Mouse (Mus musculus): ENCODE results near the gene Psmb3.
A peak's percentile ranks its signal among the peaks of the same experiment; 100 is the strongest.
"Not testable (repeated sequence)": the region's sequence is repeated elsewhere in the genome, so short reads cannot be mapped to it uniquely, and the experiment has no call there.

Gene Psmb3

GRCm38 (mm10) chr11:97717369-97718280 lies 14.4 kb downstream of the Psmb3 start:
- DNase-seq (ENCODE audit: low spot score) = no peak

DNA sequence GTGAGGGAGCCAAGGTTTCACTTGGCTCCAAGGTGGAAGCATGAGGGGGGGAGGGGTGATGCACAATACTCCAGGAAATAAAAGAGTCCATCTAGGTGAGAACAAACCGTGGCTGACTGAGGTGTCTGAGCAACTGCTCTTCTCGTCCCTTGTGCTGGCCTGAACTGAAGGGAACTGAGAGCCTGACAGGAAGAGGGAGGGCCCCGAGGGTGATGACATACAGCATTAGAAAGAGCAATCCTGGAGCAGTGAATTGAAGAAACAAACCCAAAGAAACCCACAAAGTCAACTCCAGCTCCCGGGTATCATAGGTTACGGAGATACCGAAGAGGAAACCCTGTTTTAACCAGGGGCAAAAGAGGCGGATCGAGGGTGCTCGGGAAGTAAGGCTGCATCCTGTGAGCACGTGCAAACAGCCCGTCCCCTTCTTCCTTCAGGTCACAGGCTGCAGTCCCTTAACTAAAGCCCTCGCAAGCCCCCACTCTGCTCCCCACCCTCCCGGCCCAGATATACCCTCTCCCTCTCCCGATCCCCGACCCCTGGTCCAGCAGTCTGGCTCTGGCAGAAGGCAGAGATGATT lies 15.2 kb downstream of the Psmb3 start:
- no peak for DNase-seq (ENCODE audit: low spot score)

- DNase-seq (ENCODE audit: low spot score) = no peak
Observed at GRCm38 (mm10) chr11:97719041-97719440, 15.8 kb downstream of the Psmb3 start.

DNA sequence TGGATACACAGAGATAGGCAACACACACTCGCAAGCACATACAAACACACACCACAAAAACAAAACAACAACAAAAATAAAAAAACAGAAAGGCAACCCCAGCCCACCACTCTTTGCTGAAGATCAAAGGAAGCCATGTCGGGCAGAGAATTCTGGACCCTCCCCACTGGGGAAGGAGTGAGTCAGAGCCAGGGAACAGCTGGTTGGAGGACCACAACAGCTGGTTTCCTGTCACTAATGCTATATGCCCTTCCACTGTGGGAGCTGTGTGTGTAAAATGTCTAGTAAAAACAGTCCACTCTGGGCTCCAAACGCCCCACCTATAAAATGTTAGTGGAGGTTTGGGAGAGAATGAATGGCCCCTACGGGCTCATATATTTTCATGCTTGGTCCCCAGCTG lies 18.1 kb downstream of the Psmb3 start:
- no peak for DNase-seq (ENCODE audit: low spot score)

DNA sequence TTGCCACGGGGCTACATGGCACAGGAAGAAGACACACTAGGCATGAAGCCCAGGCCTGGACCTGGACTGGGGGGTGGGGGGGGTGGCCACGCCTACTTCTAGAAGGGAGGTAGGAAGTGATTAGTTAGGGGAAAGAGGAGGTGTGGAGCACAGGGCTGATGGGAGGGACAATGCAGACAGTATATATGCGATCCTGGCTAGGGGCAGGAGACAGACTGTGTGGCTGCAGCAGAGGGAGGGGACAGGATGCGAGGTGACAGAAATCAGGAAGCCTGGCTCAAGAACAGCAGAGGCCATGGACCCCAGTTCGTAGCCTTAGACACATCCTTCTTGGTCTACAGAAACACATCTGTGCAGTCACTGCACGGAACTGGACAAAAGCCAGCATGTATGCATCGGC lies 20.5 kb downstream of the Psmb3 start:
- no peak for DNase-seq (ENCODE audit: low spot score)

DNA sequence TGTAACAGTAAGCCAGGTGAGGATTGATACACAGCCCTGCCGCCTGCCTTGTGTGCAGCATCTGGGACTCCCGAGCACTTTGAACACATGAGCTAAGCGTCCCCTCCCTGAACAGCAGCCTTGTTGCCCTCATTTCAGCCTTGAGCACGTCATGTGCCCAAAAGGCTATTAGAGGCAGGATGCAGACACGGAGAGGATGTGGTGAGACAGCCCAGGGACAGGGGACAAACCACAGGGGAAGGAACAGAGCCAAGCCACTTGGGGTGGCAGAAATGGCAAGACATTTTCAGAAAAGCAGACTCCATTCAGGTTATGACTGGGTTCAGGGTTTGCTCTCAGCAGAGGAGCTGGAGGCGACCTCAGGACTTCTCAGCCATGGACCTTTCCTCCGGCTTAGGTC lies 25.1 kb downstream of the Psmb3 start:
- DNase-seq (ENCODE audit: low spot score) = no peak

- no peak for DNase-seq (ENCODE audit: low spot score)
Observed at GRCm38 (mm10) chr11:97728730-97729129, 25.5 kb downstream of the Psmb3 start.

DNA sequence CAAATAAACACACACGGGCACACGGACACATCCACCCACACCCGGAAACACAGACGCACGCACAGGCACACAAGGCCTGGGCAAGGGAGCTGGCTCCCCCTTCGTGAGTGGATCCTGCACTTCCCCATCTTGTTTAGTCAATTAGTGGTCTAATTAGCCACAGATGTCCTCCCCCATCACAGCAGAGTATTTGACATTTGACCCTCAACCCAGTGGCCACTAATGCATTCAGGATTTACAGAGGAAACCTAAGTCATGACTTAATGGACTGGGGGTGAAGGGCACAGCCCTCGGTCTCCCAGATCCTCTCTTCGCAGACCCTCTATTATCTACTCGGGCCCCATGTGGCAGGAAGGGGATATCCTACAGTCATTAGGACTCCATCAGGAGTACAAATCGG lies 30.5 kb downstream of the Psmb3 start:
- no peak for DNase-seq (ENCODE audit: low spot score)

- DNase-seq (ENCODE audit: low spot score) = not testable (repeated sequence)
Observed at GRCm38 (mm10) chr11:97734810-97735209, 31.6 kb downstream of the Psmb3 start.

GRCm38 (mm10) chr11:97736645-97737044 lies 33.4 kb downstream of the Psmb3 start:
- no peak for DNase-seq (ENCODE audit: low spot score)

GRCm38 (mm10) chr11:97737600-97737999 lies 34.4 kb downstream of the Psmb3 start:
- peak; percentile 57 for DNase-seq (ENCODE audit: low spot score)

DNA sequence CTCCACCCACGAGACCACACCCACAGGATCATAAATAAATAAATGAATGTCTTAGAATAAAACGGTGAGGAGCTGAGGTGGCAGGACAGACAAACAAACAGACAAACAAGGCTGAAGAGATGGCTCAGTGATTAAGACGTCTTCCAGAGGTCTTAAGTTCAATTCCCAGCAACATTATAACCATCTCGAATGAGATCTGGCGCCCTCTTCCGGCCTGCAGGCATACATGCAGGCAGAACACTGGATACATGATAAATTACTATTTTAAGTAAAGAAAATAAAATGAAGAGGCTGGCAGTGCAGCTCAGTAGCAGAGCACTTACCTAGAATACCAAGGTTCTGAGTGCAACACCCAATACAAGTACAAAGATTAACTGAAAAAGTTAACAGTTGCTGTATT lies 35.5 kb downstream of the Psmb3 start:
- no peak for DNase-seq (ENCODE audit: low spot score)

DNA sequence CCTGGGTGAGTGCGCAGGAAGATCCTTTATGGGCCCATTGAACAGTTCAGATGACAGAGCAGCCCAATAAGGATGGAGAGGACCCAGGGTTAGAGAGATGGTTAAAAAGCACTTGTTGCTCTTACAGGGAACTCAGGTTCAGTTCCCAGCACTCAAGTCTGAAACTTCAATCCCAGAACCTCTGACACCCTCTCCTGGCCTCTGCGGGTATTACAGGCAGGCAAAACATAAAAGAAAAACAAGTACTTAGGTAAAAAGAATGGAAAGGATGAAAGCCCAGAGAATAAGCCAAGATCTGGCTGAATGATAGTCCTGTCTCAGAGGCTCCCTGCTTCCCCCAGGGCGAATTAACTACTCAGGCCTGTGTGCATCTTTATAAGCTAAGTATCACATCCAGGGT lies 36.0 kb downstream of the Psmb3 start:
- no peak for DNase-seq (ENCODE audit: low spot score)

GRCm38 (mm10) chr11:97740190-97740589 lies 37.0 kb downstream of the Psmb3 start:
- DNase-seq (ENCODE audit: low spot score) = no peak

DNA sequence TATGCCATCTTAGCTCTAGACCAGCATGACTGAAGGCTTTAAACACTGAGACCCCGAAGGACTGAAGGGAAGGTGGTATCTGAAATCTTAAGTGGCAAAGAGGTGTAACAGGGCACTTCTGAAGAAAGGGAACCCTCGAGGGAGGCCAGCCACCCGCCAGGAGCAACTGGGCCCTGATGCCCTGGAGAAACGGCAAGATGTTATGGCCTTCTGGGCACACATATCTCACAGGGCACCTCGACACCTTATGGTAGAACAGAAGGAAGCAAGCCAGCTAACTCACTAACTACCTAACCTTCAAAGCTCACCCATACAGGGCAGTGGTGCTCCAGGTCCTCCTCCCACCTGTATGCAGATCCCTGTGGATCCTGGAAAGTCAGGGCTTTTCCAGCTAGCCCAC lies 39.0 kb downstream of the Psmb3 start:
- no peak for DNase-seq (ENCODE audit: low spot score)

- no peak for DNase-seq (ENCODE audit: low spot score)
Observed at GRCm38 (mm10) chr11:97742591-97742990, 39.4 kb downstream of the Psmb3 start.

- DNase-seq (ENCODE audit: low spot score) = peak; percentile 26
Observed at GRCm38 (mm10) chr11:97743423-97743822, 40.2 kb downstream of the Psmb3 start.

- no peak for DNase-seq (ENCODE audit: low spot score)
Observed at GRCm38 (mm10) chr11:97744063-97744717, 41.0 kb downstream of the Psmb3 start, which contains the start of gene Pip4k2b. Gene Pip4k2b, minus strand, starts transcription at chr11:97744704.

DNA sequence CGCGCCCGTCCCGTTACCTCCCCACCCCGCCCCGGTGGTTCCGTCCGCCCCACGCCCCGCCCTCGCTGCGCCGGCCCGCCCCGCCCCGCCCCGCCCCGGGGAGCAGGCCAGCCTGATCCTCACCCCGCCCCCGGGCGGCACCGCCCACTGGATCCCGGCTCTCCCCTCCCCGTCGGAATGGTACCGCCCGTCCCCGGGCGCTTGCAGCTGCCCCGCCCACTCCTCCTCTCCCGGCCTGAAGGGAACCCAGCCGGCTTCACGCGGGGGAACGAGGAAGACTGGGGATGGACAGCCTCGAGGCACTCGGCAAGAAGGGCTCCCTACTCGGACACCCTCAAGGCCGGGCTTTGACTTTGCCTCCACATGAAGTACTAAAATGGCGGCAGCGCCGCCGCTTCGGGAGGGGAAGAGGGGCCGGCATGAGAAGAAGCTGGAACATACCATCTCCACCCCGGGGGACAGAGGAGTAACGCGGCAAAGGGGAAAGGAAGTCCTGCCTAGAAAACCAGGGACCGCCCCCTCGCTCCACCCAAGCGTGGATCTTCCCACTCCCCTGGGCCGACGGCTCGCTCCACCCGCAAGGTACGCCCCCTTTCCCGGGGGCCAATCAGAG lies 41.6 kb downstream of the Psmb3 start:
- peak; percentile 100 for DNase-seq (ENCODE audit: low spot score)

DNA sequence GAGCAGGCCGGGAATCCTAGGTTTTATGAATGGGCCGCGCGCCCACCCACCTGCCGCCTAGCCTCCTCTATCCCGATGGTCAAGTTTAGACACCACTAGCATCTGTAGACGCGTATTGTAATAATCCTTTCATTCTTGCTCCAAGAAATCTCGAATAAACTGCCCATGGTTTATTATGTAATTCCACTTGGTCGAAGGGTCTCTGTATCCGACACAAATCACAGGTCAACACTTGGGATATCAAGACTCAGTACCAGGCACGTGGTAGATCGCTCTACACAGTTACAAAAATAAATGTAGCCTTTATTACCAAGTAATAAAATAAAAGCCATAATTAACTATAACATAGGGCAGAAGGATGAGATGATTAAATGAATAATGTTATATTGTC lies 42.1 kb downstream of the Psmb3 start:
- no peak for DNase-seq (ENCODE audit: low spot score)

- no peak for DNase-seq (ENCODE audit: low spot score)
Observed at GRCm38 (mm10) chr11:97747773-97748172, 44.6 kb downstream of the Psmb3 start.

DNA sequence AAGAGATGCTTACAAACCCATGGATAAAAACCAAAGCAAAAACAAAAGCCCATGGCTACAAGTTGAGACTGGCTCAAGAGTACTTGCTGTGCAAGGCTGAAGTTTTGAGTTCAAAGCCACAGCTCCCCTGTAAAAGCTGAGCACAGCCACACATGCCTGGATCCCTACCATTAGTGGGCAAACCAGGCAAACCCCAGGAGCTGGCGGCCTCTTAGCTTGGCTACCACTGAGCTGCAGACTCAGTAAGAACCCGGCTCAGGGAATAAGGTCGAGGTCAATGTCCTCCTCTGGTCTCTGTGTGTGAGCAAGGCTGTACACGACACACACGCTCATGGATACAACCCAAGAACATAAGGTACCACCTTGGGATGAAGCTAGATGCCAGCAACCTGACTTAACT lies 45.3 kb downstream of the Psmb3 start:
- DNase-seq (ENCODE audit: low spot score) = no peak

DNA sequence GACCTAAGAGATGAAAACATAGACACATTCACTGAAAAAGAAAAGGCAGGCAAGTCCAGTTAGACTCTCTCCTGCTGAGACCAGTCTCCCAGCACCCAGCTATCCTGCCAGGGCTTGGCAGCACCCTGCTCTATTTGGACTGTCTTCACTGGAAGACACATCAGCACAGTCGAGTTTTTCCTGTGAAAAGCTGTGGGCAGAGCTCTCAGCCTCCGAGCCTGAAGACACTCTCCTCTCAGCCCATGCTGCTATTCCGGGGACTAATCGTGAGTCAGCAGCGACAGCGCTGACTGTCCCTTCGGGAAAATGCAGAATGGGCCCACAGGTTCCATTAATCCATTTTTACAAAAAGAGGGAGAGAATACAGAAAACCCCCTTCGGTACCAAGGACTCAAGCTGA lies 50.1 kb downstream of the Psmb3 start:
- DNase-seq (ENCODE audit: low spot score) = no peak

Measured in adipocyte (in vitro differentiated cells).